Mouse (Mus musculus) heart, adult 2 months (tissue): Measurements from ENCODE around the gene Polrmt. TPM values are rescaled to one million over a fixed set of nuclear protein-coding genes. Genes with fewer than 3 reads are reported as not detected.

ENCODE experiments used
- DNase-seq, 2 experiments: peaks; one replicate each; pipeline ENCODE4 v3.0.0; 2021
- H3K27ac ChIP-seq: fragments of 200-600 bp; 2 replicates; pipeline ENCODE4 v1.8.1; 2022
- H3K27me3 ChIP-seq: fragments of 200-500 bp; 2 replicates; pipeline ENCODE4 v1.6.1; 2012; ENCODE audit warnings: mild to moderate bottlenecking, low read length, inconsistent platforms, mixed read lengths; ENCODE audit not compliant: control insufficient read depth, insufficient read depth
- H3K36me3 ChIP-seq: fragments of 200-500 bp; 2 replicates; pipeline ENCODE4 v1.6.1; 2012; ENCODE audit warnings: low read length, inconsistent platforms; ENCODE audit not compliant: control insufficient read depth, insufficient read depth
- H3K4me1 ChIP-seq: fragments of 200-500 bp; 2 replicates; pipeline ENCODE4 v1.6.1; 2011; ENCODE audit warnings: low read length; ENCODE audit not compliant: control insufficient read depth, insufficient read depth
- H3K4me3 ChIP-seq: fragments of 200-600 bp; 2 replicates; pipeline ENCODE4 v1.8.1; 2022
- H3K79me2 ChIP-seq: fragments of 200-500 bp; replicated peaks from 2 replicates; pipeline ENCODE4 v1.6.1; 2012; ENCODE audit warnings: mild to moderate bottlenecking, inconsistent platforms, low read length, moderate library complexity, mixed read lengths; ENCODE audit not compliant: control insufficient read depth, insufficient read depth
- H3K9ac ChIP-seq: fragments of 200-500 bp; 2 replicates; pipeline ENCODE4 v1.6.1; 2012; ENCODE audit warnings: low read depth, mild to moderate bottlenecking, control low read depth, inconsistent platforms, low read length, mixed read lengths
- CTCF ChIP-seq: fragments of 200-600 bp; IDR thresholded peaks from 2 replicates; pipeline ENCODE4 v1.8.1; 2022; ENCODE audit warnings: antibody characterized with exemption, mild to moderate bottlenecking, moderate library complexity
- EP300 ChIP-seq: fragments of 200-500 bp; IDR thresholded peaks from 2 replicates; pipeline ENCODE4 v1.6.1; 2011; ENCODE audit warnings: low read depth, low read length, control low read depth; ENCODE audit not compliant: insufficient read depth
- POLR2A ChIP-seq: fragments of 200-500 bp; IDR thresholded peaks from 2 replicates; pipeline ENCODE4 v1.6.1; 2011; ENCODE audit warnings: mild to moderate bottlenecking, low read depth, low read length, control low read depth; ENCODE audit not compliant: insufficient read depth
- whole genome bisulfite sequencing: fragments of 180-500 bp; shearing (Covaris S2); methylation state at CpG from one replicate; pipeline ENCODE4 v1.1.7; 2018; 5-methylcytosine and 5-hydroxymethylcytosine counted together
- intact Hi-C: fragments of 180-260 bp; cut with DNase I; formaldehyde crosslinking; loops from one replicate; pipeline ENCODE4 v1.15.1; 2025
- polyA plus RNA-seq: library from polyadenylated mRNA; depleted of rRNA; stranded (reverse); fragments of >200 nt; gene quantifications from 2 replicates; pipeline ENCODE4 v1.2.3, GENCODE M21; 2012
- total RNA-seq, 2 experiments: library from RNA; stranded (reverse); gene quantifications; 2 replicates each; pipeline ENCODE4 v1.2.3; 2021

Gene Polrmt
- total and polyA plus RNA-seq, 3 experiments = 42.2 to 52.3 (median 44.7) TPM

- Histone ChIP-seq H3K4me3 (peak within 1 kb of the TSS; percentile 16), H3K36me3 (no peaks in the 10 kb centered on the region), H3K9ac (peak within 1 kb of the TSS; percentile 50), H3K79me2 (no peaks in the 10 kb centered on the region), H3K27ac (no peak within 1 kb of the TSS), H3K4me1 (peaks cover 2% of the 10 kb centered on the region), H3K27me3 (no peaks in the 10 kb centered on the region)
- intact Hi-C loops = no loop called here
- TF ChIP-seq EP300 = no peak
- TF ChIP-seq CTCF = no peak
- no peak for TF ChIP-seq POLR2A
- peak; percentile 60 to 66 for DNase-seq
- WGBS = 4% methylated on average over 36 of the region's 36 CpGs
Measured at GRCm38 (mm10) chr10:79754856-79755516, 8.6 kb upstream of the Polrmt start, which contains the start of gene Fgf22. Gene Fgf22, plus strand, starts transcription at chr10:79755076.

- Histone ChIP-seq H3K9ac (no peak overlapping the region), H3K27ac (no peak overlapping the region), H3K4me3 (no peak overlapping the region), H3K79me2 (no peaks in the 10 kb centered on the region), H3K4me1 (peaks cover 6% of the 10 kb centered on the region), H3K27me3 (no peaks in the 10 kb centered on the region), H3K36me3 (no peaks in the 10 kb centered on the region)
- WGBS = 71% methylated on average over 6 of the region's 6 CpGs
- TF ChIP-seq CTCF (no peak), EP300 (no peak), POLR2A (no peak)
- no peak for DNase-seq
- intact Hi-C loops = no loop called here
Measured at GRCm38 (mm10) chr10:79748496-79748895, 2.1 kb upstream of the Polrmt start.

GRCm38 (mm10) chr10:79746774-79747151 is 382 bp upstream of the Polrmt start:
- Histone ChIP-seq H3K79me2 (no peaks in the 10 kb centered on the region), H3K4me1 (peaks cover 6% of the 10 kb centered on the region), H3K27ac (peak overlapping the region; percentile 23; the same call in 1 of the 2 replicates), H3K27me3 (no peaks in the 10 kb centered on the region), H3K9ac (0 out of 2 replicates have a peak overlapping the region, but pooled peaks have one; percentile 17), H3K4me3 (peak overlapping the region; percentile 90), H3K36me3 (no peaks in the 10 kb centered on the region)
- TF ChIP-seq EP300 (no peak), POLR2A (no peak)
- DNase-seq = no peak
- WGBS = 21% methylated on average over 6 of the region's 6 CpGs
- intact Hi-C loops = loop anchor here (2.0 kb wide), 1 partner anchor 20 kb away; the partner anchor contains the start of gene Rnf126

GRCm38 (mm10) chr10:79745411-79745810 is 970 bp downstream of the Polrmt start:
- peak overlapping the region; percentile 90; the same call in 1 of the 2 replicates for H3K4me3 ChIP-seq
- H3K79me2 ChIP-seq = no peaks in the 10 kb centered on the region
- intact Hi-C loops = no loop called here
- WGBS = 97% methylated on average over 3 of the region's 3 CpGs
- H3K27me3 ChIP-seq = no peaks in the 10 kb centered on the region
- no peaks in the 10 kb centered on the region for H3K36me3 ChIP-seq
- H3K27ac ChIP-seq = no peak overlapping the region
- no peak for DNase-seq
- H3K9ac ChIP-seq = no peak overlapping the region
- TF ChIP-seq CTCF (no peak), EP300 (no peak)
- H3K4me1 ChIP-seq = peaks cover 6% of the 10 kb centered on the region

DNA sequence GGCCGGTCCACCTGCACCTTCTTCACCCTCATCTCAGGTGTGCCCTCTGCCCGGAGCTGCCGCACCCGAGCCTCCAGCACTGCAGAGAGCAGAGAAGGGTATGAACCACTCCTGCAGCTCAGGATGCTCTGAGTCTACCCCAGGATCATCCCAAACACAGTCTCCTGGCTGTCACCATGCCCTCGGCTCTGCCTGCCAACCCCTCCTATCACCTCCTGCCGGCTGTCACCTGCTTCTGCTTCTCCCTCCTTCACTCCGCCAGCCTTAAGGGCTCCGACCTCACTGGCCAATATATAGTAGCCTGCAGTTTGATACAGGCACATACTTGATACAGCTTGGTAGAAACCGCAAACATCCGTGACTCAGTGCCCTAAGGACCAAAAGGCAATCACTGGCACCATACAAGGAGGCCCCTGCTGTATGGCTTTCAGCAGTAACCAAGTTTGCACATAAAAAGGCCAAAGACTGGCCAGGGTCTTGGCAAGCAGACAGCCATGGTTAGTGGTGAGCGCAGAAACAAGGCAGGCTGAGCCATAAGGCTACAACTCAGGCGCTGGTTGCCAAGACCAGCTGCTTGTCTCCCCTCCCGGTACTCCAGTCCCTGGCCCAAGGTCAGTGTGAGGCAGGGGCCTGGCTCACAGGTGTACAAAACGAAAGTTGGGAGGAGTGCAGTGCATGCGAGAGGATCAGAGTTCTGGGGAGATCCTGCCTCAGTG is 2.6 kb downstream of the Polrmt start:
- H3K36me3 ChIP-seq = no peaks in the 10 kb centered on the region
- H3K27me3 ChIP-seq = no peaks in the 10 kb centered on the region
- H3K79me2 ChIP-seq = no peaks in the 10 kb centered on the region
- H3K4me1 ChIP-seq = peaks cover 6% of the 10 kb centered on the region
- DNase-seq = no peak
- H3K4me3 ChIP-seq = no peak overlapping the region
- H3K27ac ChIP-seq = no peak overlapping the region
- H3K9ac ChIP-seq = no peak overlapping the region
- intact Hi-C loops = no loop called here
- TF ChIP-seq EP300 = no peak
- no peak for TF ChIP-seq CTCF
- TF ChIP-seq POLR2A = no peak
- WGBS = 90% methylated on average over 15 of the region's 15 CpGs

GRCm38 (mm10) chr10:79743161-79743560 is 3.2 kb downstream of the Polrmt start:
- no peaks in the 10 kb centered on the region for H3K36me3 ChIP-seq
- DNase-seq = no peak
- WGBS = 86% methylated on average over 11 of the region's 11 CpGs
- no peaks in the 10 kb centered on the region for H3K27me3 ChIP-seq
- H3K4me3 ChIP-seq = no peak overlapping the region
- H3K9ac ChIP-seq = no peak overlapping the region
- peaks cover 6% of the 10 kb centered on the region for H3K4me1 ChIP-seq
- H3K79me2 ChIP-seq = no peaks in the 10 kb centered on the region
- no peak for TF ChIP-seq POLR2A
- no peak for TF ChIP-seq CTCF
- no peak for TF ChIP-seq EP300
- intact Hi-C loops = no loop called here
- no peak overlapping the region for H3K27ac ChIP-seq
